Mouse (Mus musculus) frontal cortex, adult 2 months (tissue): ENCODE measurements at regions not wholly inside any gene's neighbourhood (a gene's known extent, or its start where the extent isn't known, plus 50 kb on each side); places are given as distances from the start of the nearest gene placed in this dataset.

Experiments used
- DNase-seq, 2 experiments: peaks; one replicate each; pipeline ENCODE4 v3.0.0; 2022; ENCODE audit warnings: low spot score in 1 of 2; ENCODE audit errors: extremely low spot score in 1 of 2

- DNase-seq = no peak
Measured at GRCm38 (mm10) chr3:8751356-8751755, 858.5 kb downstream of the Zfp704 start.

GRCm38 (mm10) chr3:8750858-8751257 lies 859.0 kb downstream of the Zfp704 start:
- no peak for DNase-seq

- no peak for DNase-seq
Measured at GRCm38 (mm10) chr3:8750162-8750561, 859.7 kb downstream of the Zfp704 start.

- DNase-seq = no peak
Measured at GRCm38 (mm10) chr3:8747201-8747600, 862.7 kb downstream of the Zfp704 start.

- DNase-seq = no peak
Measured at GRCm38 (mm10) chr3:8746677-8747076, 863.2 kb downstream of the Zfp704 start.

- DNase-seq = no peak
Measured at GRCm38 (mm10) chr3:8746037-8746436, 863.8 kb downstream of the Zfp704 start.

- DNase-seq = no peak
Measured at GRCm38 (mm10) chr3:8744857-8745256, 865.0 kb downstream of the Zfp704 start.

GRCm38 (mm10) chr3:8743650-8744049 lies 866.2 kb downstream of the Zfp704 start:
- DNase-seq = no peak

- no peak for DNase-seq
Measured at GRCm38 (mm10) chr3:8741266-8742023, 868.4 kb downstream of the Zfp704 start.

GRCm38 (mm10) chr3:8740710-8741109 lies 869.2 kb downstream of the Zfp704 start:
- DNase-seq = no peak

- DNase-seq = no peak
Measured at GRCm38 (mm10) chr3:8739299-8739698, 870.6 kb downstream of the Zfp704 start.

GRCm38 (mm10) chr3:8736239-8736953 lies 873.5 kb downstream of the Zfp704 start:
- DNase-seq = no peak

GRCm38 (mm10) chr3:8734096-8734495 lies 875.8 kb downstream of the Zfp704 start:
- peak in 1 of 2 experiments; percentile 44 for DNase-seq

GRCm38 (mm10) chr3:8731398-8731797 lies 878.5 kb downstream of the Zfp704 start:
- DNase-seq = no peak

- DNase-seq = no peak
Measured at GRCm38 (mm10) chr3:8721628-8722594, 888.0 kb downstream of the Zfp704 start.

GRCm38 (mm10) chr3:8720586-8721100 lies 889.2 kb downstream of the Zfp704 start:
- no peak for DNase-seq

- no peak for DNase-seq
Measured at GRCm38 (mm10) chr3:8718206-8718605, 891.7 kb downstream of the Zfp704 start.

- peak in 1 of 2 experiments; percentile 50 for DNase-seq
Measured at GRCm38 (mm10) chr3:8717334-8717812, 892.5 kb downstream of the Zfp704 start.
